Mouse (Mus musculus) heart, postnatal 10 days (tissue): ENCODE results near the gene Strn4. TPM values are rescaled to one million over a fixed set of nuclear protein-coding genes. Genes with fewer than 3 reads are reported as not detected.

ENCODE experiments used
- DNase-seq, 2 experiments: peaks; one replicate each; pipeline ENCODE4 v3.0.0; 2021
- intact Hi-C: fragments of 180-260 bp; cut with DNase I; formaldehyde crosslinking; loops from one replicate; pipeline ENCODE4 v1.15.1; 2025
- total RNA-seq, 2 experiments: library from RNA; stranded (reverse); gene quantifications; 2 replicates each; pipeline ENCODE4 v1.2.3; 2021

Gene Strn4
- 10 to 100 TPM; 80.1 to 81.2 TPM for total RNA-seq

DNA sequence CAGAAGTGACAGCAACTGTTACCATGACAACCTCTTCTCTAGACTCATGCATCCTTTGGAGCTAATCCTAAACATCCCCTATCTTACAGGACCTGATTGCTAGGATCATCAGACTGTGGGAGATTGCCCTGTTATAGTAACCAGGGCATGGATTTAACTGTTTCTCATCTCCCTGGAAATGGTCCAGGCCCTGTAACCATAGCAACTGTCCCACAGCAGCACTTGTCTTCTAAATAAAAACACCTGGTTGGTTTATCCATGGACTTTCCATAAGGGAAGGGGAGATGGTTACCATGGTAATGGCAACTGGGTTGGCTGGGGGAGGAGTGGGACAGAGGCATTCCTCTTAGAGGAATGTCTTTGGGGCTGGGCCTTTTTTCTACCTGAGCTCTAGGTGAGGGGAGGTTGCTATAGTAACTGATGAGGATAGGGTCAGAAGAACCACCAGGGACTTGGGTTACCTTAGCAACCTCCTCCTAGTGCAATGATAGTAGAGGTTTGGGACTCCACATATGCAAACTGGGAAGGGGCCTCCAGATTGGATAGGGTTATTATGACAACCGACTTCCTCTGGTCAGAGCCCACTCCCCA lies at the start of gene Strn4:
TSS of gene Strn4 (plus strand) at position 539 of the 591 bp plus-strand sequence.
- intact Hi-C loops = loop anchor here (5.0 kb wide), 1 partner anchor 107 kb away; the partner anchor contains the start of gene Calm3
- DNase-seq = no peak

- intact Hi-C loops = no loop called here
- no peak for DNase-seq
Measured at GRCm38 (mm10) chr7:16766443-16766842, 49.2 kb upstream of the Strn4 start.

- no peak for DNase-seq
- intact Hi-C loops = no loop called here
Measured at GRCm38 (mm10) chr7:16775888-16776287, 39.8 kb upstream of the Strn4 start.

- intact Hi-C loops = loop anchor here (2.0 kb wide), 2 partner anchors 19 to 33 kb away; no protein-coding TSS in a partner anchor
- peak; percentile 44 to 62 for DNase-seq
Measured at GRCm38 (mm10) chr7:16780076-16780475, 35.6 kb upstream of the Strn4 start.

- DNase-seq = peak; percentile 92 to 94
- intact Hi-C loops = loop anchor here (2.0 kb wide), 2 partner anchors 20 to 34 kb away; no protein-coding TSS in a partner anchor
Measured at GRCm38 (mm10) chr7:16780825-16781554, 34.7 kb upstream of the Strn4 start, which contains the start of gene Slc1a5. Gene Slc1a5 (plus strand): TSS chr7:16781340.

DNA sequence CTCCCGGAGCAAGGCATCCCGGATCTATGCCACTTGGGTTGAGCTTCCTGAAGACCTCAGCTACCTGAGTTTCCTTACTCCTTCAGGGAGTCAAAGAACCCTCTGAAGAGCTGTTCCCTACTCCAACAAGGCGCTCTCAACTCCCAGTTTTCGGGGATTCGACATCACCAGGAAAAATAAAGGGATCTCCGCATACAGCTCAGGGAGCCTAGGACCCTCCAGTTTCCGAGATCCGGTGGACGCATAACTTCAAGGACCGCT lies 34.2 kb upstream of the Strn4 start:
- no peak for DNase-seq
- intact Hi-C loops = loop anchor here (2.0 kb wide), 2 partner anchors 21 to 35 kb away; no protein-coding TSS in a partner anchor

- intact Hi-C loops = loop anchor here (2.0 kb wide), 2 partner anchors 21 to 35 kb away; no protein-coding TSS in a partner anchor
- peak; percentile 37 to 51 for DNase-seq
Measured at GRCm38 (mm10) chr7:16781816-16782554, 33.7 kb upstream of the Strn4 start.

- DNase-seq = peak; percentile 27 to 38
Measured at GRCm38 (mm10) chr7:16782555-16783125, 33.0 kb upstream of the Strn4 start.

DNA sequence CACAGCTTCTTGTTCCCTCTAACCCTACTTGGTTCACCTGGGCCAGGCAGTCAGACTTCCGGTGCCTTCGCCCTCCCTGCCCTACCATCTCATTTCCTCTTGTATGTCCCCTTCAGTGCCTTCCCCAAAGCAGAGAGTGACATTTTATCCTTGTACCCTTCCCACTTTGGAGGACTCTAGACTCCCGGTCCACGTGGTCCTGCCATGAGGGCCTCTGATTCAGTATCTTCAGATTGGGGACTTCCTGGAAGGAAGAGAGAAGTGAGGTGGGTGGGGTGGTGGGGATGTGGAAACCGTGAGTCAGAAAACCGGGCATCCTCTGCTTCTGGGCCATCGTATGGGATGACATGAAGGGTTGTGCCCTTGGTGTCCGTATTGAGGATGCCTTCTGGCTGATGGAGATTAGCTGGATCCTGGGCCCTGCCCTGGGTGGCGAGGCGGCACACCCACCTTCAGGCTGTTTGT lies 32.4 kb upstream of the Strn4 start:
- peak; percentile 23 to 32 for DNase-seq
- intact Hi-C loops = no loop called here

More at GRCm38 (mm10) chr7:16782555-16783125, 33.0 kb upstream of the Strn4 start:
- intact Hi-C loops = no loop called here

- intact Hi-C loops = no loop called here
- DNase-seq = peak; percentile 63 to 72
Measured at GRCm38 (mm10) chr7:16783758-16784415, 31.8 kb upstream of the Strn4 start.

DNA sequence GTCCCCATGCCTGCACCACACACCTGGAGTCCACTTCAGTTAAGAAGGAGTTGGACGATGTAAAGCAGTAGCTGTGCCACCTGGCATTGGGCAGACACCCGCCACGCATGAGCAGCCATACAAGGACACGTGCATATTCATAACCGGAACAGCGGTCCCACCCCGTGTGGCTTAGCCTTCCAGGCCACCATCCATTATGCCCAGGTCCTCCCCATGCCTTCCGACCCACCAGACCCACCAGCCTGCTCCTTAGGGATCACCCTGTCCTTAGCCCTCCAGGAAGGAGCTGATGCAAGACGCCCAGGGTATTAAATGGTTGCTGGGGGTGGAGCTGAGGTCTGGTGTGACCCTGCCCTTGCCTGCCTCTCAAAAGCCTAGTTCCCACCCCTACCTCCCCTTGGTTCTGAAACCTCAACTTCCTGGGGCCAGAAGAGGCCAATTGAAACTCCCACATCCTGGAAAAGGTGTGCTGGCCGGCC lies 31.2 kb upstream of the Strn4 start:
- no peak for DNase-seq
- intact Hi-C loops = no loop called here

- intact Hi-C loops = no loop called here
- no peak for DNase-seq
Measured at GRCm38 (mm10) chr7:16785541-16786083, 30.1 kb upstream of the Strn4 start.

GRCm38 (mm10) chr7:16792316-16792715 lies 23.4 kb upstream of the Strn4 start:
- intact Hi-C loops = no loop called here
- DNase-seq = no peak

DNA sequence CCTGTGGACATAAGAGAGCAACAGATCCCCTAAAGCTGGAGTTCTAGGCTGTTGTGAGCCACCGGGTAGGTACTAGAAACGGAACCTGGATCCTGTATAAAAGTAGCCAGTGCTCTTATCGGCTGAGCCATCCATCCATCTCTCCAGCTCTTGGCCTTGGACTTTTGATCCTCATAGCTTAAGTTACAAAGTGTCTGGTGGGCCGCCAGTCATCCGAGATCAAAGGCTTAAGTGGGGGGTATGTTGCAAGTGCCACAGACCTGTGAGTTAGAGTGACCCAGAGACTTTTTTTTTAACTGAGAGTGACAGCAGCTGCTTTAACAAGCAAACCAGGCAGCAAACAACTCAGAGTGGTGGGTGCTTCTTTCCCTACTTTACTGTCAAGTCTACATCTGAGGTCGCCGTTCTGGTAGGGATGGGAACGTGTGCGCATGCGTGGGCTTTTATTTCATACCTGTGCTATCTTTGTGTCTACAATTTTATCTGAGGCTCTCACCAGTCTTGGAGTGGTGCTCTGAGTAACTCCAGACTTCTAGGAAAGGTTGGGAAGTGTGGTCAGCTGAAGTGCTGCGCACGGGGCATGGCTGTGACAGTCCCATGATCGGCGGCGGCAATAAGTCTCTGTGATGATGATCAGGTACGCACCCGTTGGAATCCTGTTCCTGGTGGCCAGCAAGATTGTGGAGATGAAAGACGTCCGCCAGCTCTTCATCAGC lies 22.5 kb upstream of the Strn4 start:
- peak in 1 of 2 experiments; percentile 26 for DNase-seq
- intact Hi-C loops = no loop called here

GRCm38 (mm10) chr7:16794886-16795285 lies 20.8 kb upstream of the Strn4 start:
- intact Hi-C loops = no loop called here
- no peak for DNase-seq

- intact Hi-C loops = loop anchor here (5.0 kb wide), 1 partner anchor 177 kb away; no protein-coding TSS in a partner anchor
- peak in 1 of 2 experiments; percentile 46 for DNase-seq
Measured at GRCm38 (mm10) chr7:16804409-16805028, 11.2 kb upstream of the Strn4 start.

DNA sequence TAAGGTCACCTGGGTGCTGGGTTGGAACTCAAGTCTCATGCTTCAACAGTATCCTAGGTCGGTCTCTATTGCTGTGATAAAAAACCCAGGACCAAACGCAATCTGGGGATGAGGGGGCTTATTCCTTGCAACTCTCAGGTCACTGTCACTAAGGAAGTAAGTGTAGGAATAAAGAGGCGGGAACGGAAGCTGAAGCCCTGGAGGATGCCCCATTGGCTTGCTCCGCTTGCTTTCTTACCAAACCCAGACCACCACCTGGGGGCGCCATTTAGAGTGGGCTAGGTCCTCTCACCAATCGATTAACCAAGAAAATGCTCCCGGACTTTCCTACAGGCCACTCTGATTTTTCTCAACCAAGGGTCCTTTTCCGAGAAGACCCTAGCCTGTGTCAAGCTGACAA lies 7.8 kb upstream of the Strn4 start:
- DNase-seq = no peak
- intact Hi-C loops = loop anchor here (5.0 kb wide), 1 partner anchor 181 kb away; no protein-coding TSS in a partner anchor

DNA sequence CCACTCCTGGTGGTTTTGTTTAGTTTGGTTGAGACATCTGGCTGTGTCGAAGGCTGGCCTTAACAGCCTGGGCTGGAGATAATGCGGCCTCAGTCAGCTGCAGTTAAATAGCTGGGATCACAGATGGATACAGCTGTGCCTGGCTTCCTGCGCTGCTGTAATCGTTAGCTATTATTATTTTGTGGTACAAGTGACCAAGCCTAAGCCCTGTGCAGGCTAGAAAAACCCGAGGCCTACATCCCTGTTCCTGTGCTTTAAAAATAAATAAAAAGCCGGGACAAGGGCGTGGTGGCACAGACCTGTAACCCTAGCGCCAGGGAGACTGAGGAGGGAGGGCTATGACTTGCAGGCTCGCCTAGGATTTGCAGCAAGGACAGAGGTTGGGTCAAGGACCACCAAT lies 7.0 kb upstream of the Strn4 start:
- peak in 1 of 2 experiments; percentile 38 for DNase-seq
- intact Hi-C loops = loop anchor here (1.0 to 5.0 kb wide), 2 partner anchors 62 to 181 kb away; no protein-coding TSS in a partner anchor
